Mouse (Mus musculus) CD4-positive helper T cell, adult 2 months (primary cell): Measurements from ENCODE around the gene Vezt.

ENCODE experiments used
- DNase-seq: peaks from one replicate; pipeline ENCODE4 v3.0.0-alpha.2; 2012; ENCODE audit warnings: low read depth, missing footprints, low spot score

The Vezt gene

GRCm38 (mm10) chr10:94035658-94036374, at the start of gene Vezt, which contains the start of gene Fgd6:
Vezt (minus strand) TSS chr10:94035817.
Fgd6 (plus strand) TSS chr10:94036001.
- DNase-seq = peak; percentile 100

- no peak for DNase-seq
These were observed 46.6 kb upstream of the Vezt start for GRCm38 (mm10) chr10:94082040-94082734.

GRCm38 (mm10) chr10:94080740-94081139, 45.1 kb upstream of the Vezt start:
- no peak for DNase-seq

GRCm38 (mm10) chr10:94076966-94077825, 41.6 kb upstream of the Vezt start:
- no peak for DNase-seq

GRCm38 (mm10) chr10:94072916-94073465, 37.4 kb upstream of the Vezt start:
- DNase-seq = no peak

- DNase-seq = peak; percentile 13
These were observed 36.8 kb upstream of the Vezt start for GRCm38 (mm10) chr10:94072261-94072915.

- no peak for DNase-seq
These were observed 36.0 kb upstream of the Vezt start for GRCm38 (mm10) chr10:94071641-94072040.

- no peak for DNase-seq
These were observed 33.1 kb upstream of the Vezt start for GRCm38 (mm10) chr10:94068701-94069100.

- DNase-seq = no peak
These were observed 31.3 kb upstream of the Vezt start for GRCm38 (mm10) chr10:94066896-94067295.

- no peak for DNase-seq
These were observed 26.7 kb upstream of the Vezt start for GRCm38 (mm10) chr10:94062357-94062756.

GRCm38 (mm10) chr10:94060190-94060589, 24.6 kb upstream of the Vezt start:
- DNase-seq = no peak

- no peak for DNase-seq
These were observed 24.0 kb upstream of the Vezt start for GRCm38 (mm10) chr10:94059618-94060055.

- DNase-seq = no peak
These were observed 20.9 kb upstream of the Vezt start for GRCm38 (mm10) chr10:94056487-94056886.

GRCm38 (mm10) chr10:94050736-94051135, 15.1 kb upstream of the Vezt start:
- no peak for DNase-seq

GRCm38 (mm10) chr10:94049121-94049520, 13.5 kb upstream of the Vezt start:
- DNase-seq = no peak

- DNase-seq = no peak
These were observed 12.4 kb upstream of the Vezt start for GRCm38 (mm10) chr10:94047845-94048559.

GRCm38 (mm10) chr10:94047024-94047423, 11.4 kb upstream of the Vezt start:
- no peak for DNase-seq

GRCm38 (mm10) chr10:94045301-94045700, 9.7 kb upstream of the Vezt start:
- DNase-seq = no peak

- DNase-seq = no peak
These were observed 8.3 kb upstream of the Vezt start for GRCm38 (mm10) chr10:94043908-94044307.
